10 mouse cellular contexts compared by ENCODE assay signal in genomic region chr19:47121054-47121453, GRCm38 (mm10). TPM values are rescaled to one million over a fixed set of nuclear protein-coding genes. Genes with fewer than 3 reads are reported as not detected.
DNase-seq lines count a peak whose midpoint lies in the region; ATAC-seq and TF ChIP-seq lines count a peak whose summit lies in the region.
"Had no signal": no experiment of that assay in that cellular context is flagged by ENCODE, and none has a peak within 500 bp of the region (broad histone marks: within the 10 kb centered on the region; RNA-seq: fewer than 3 reads in every experiment).

No protein-coding gene starts in this region.

- 45% methylated on average over 4 of the region's 4 CpGs for WGBS in heart, adult 2 months
- 38% methylated on average over 4 of the region's 4 CpGs for WGBS in thymus, adult 2 months
- WGBS in stomach, postnatal 0 days, result 39% methylated on average over 4 of the region's 4 CpGs
- WGBS in heart, embryonic 10.5 days, result 44% methylated on average over 4 of the region's 4 CpGs

- H3K9ac ChIP-seq in heart, adult 2 months (ENCODE audit: low read depth, low read length), result no peak overlapping the region
- H3K9ac ChIP-seq in stomach, postnatal 0 days (ENCODE audit: low read length), result no peak overlapping the region

- no peak overlapping the region for H3K4me3 ChIP-seq in heart, adult 2 months
- no peak overlapping the region for H3K4me3 ChIP-seq in thymus, adult 2 months (ENCODE audit: control insufficient read depth, insufficient read depth, low read length)
- no peak overlapping the region for H3K4me3 ChIP-seq in stomach, postnatal 0 days (ENCODE audit: low read depth, low read length)
- H3K4me3 ChIP-seq in heart, embryonic 10.5 days, result no peak overlapping the region

- H3K4me2 ChIP-seq in stomach, postnatal 0 days (replicated peaks; ENCODE audit: low read depth), result no peak overlapping the region

- no peak for TF ChIP-seq EP300 in heart, adult 2 months (IDR thresholded peaks at IDR 0.05; ENCODE audit: insufficient read depth, low read depth, low read length)
- TF ChIP-seq EP300 in stomach, postnatal 0 days (optimal IDR thresholded peaks at IDR 0.05), result no peak

- no peak for TF ChIP-seq POLR2A in heart, adult 2 months (IDR thresholded peaks at IDR 0.05; ENCODE audit: insufficient read depth, low read depth, low read length)
- TF ChIP-seq POLR2A in thymus, adult 2 months (IDR thresholded peaks at IDR 0.05; ENCODE audit: control insufficient read depth, extremely low read depth, insufficient read depth, low read length, poor library complexity), result no peak

- peak; percentile 78 for ATAC-seq in erythroid progenitor cell, adult 5-6 weeks (replicated peaks; ENCODE audit: low FRiP score, poor library complexity, severe bottlenecking)
- ATAC-seq in stomach, postnatal 0 days (ENCODE audit: low FRiP score, low TSS enrichment), result no peak

- DNase-seq in heart, adult 2 months, result peak in 1 of 2 experiments; percentile 27
- no peak for DNase-seq in heart, postnatal 36 days
- DNase-seq in thymus, adult 2 months, result peak; percentile 24
- no peak for DNase-seq in thymus, postnatal 4 days
- no peak for DNase-seq in stomach, postnatal 0 days (ENCODE audit: low spot score)
- no peak for DNase-seq in heart, embryonic 10.5 days (ENCODE audit: low spot score)
- no peak for DNase-seq in heart, postnatal 4 days

- no peaks in the 10 kb centered on the region for H3K9me3 ChIP-seq in stomach, postnatal 0 days (ENCODE audit: control insufficient read depth, low read length)
- H3K9me3 ChIP-seq in heart, embryonic 10.5 days, result no peaks in the 10 kb centered on the region

- no peaks in the 10 kb centered on the region for H3K79me2 ChIP-seq in heart, adult 2 months (replicated peaks; ENCODE audit: control insufficient read depth, insufficient read depth, low read length)

- no peaks in the 10 kb centered on the region for H3K27me3 ChIP-seq in heart, adult 2 months (ENCODE audit: control insufficient read depth, insufficient read depth, low read length)
- no peaks in the 10 kb centered on the region for H3K27me3 ChIP-seq in thymus, adult 2 months (ENCODE audit: control insufficient read depth, insufficient read depth, low read length)
- H3K27me3 ChIP-seq in stomach, postnatal 0 days (ENCODE audit: control insufficient read depth, insufficient read depth, low read length), result no peaks in the 10 kb centered on the region
- no peaks in the 10 kb centered on the region for H3K27me3 ChIP-seq in heart, embryonic 10.5 days (ENCODE audit: insufficient read depth, poor library complexity, severe bottlenecking)

- no peak overlapping the region for H3K27ac ChIP-seq in heart, adult 2 months
- no peak overlapping the region for H3K27ac ChIP-seq in thymus, adult 2 months (ENCODE audit: control insufficient read depth, insufficient read depth, low read length)
- no peak overlapping the region for H3K27ac ChIP-seq in stomach, postnatal 0 days (replicated peaks)
- H3K27ac ChIP-seq in heart, embryonic 10.5 days, result no peak overlapping the region

- TF ChIP-seq CTCF in heart, adult 2 months (IDR thresholded peaks at IDR 0.05), result peak; percentile 86
- TF ChIP-seq CTCF in thymus, adult 2 months (IDR thresholded peaks at IDR 0.05; ENCODE audit: borderline replicate concordance, control insufficient read depth, extremely low read depth, insufficient read depth, low read length, poor library complexity), result no peak
- peak; percentile 93 for TF ChIP-seq CTCF in stomach, postnatal 0 days (IDR thresholded peaks at IDR 0.05; ENCODE audit: low read depth)

- intact Hi-C loops in heart, adult 2 months (cut with DNase I), result loop anchor here (1.0 kb wide), 1 partner anchor 47 kb away; no protein-coding TSS in a partner anchor
- intact Hi-C loops in heart, postnatal 36 days (cut with DNase I), result loop anchor here (1.0 kb wide), 1 partner anchor 47 kb away; no protein-coding TSS in a partner anchor

- H3K4me1 ChIP-seq in heart, adult 2 months (ENCODE audit: control insufficient read depth, insufficient read depth, low read length), result no peaks in the 10 kb centered on the region
- H3K4me1 ChIP-seq in thymus, adult 2 months (replicated peaks; ENCODE audit: control insufficient read depth, insufficient read depth, low read length), result no peaks in the 10 kb centered on the region
- H3K4me1 ChIP-seq in stomach, postnatal 0 days (replicated peaks; ENCODE audit: control insufficient read depth, insufficient read depth), result no peaks in the 10 kb centered on the region
- H3K4me1 ChIP-seq in heart, embryonic 10.5 days, result peaks cover 6% of the 10 kb centered on the region; the same call in 1 of the 2 replicates

- no peaks in the 10 kb centered on the region; the same call in 1 of the 2 replicates for H3K36me3 ChIP-seq in heart, adult 2 months (ENCODE audit: control insufficient read depth, insufficient read depth, low read length)
- H3K36me3 ChIP-seq in thymus, adult 2 months (ENCODE audit: control insufficient read depth, insufficient read depth, low read length), result peaks cover 9% of the 10 kb centered on the region
- H3K36me3 ChIP-seq in stomach, postnatal 0 days (ENCODE audit: control insufficient read depth, insufficient read depth, low read length), result peaks cover 21% of the 10 kb centered on the region; the same call in 1 of the 2 replicates
- peaks cover 82% of the 10 kb centered on the region for H3K36me3 ChIP-seq in heart, embryonic 10.5 days

RNA-seq across cellular contexts. Expression of gene Calhm2, which starts 17.0 kb away (rescaled TPM):
- total RNA-seq in heart, adult 2 months (2021), result 1 to 10 TPM; 3.7 to 4.5 TPM
- polyA plus RNA-seq in heart, adult 2 months (2012; rRNA removed), result 7.1 and 7.5 TPM in 2 replicates
- 1 to 10 TPM; 4.0 to 4.6 TPM for total RNA-seq in heart, postnatal 36 days (2021)
- 16.3 and 17.2 TPM in 2 replicates for polyA plus RNA-seq in thymus, adult 2 months (2012; rRNA removed)
- 1.7 and 4.0 TPM in 2 replicates for total RNA-seq in erythroid progenitor cell, adult 5-6 weeks (2015; ENCODE audit: low replicate concordance)
- 0.83 and 1.0 TPM in 2 replicates for total RNA-seq in erythroid progenitor cell, adult 5-6 weeks (2017; ENCODE audit: low replicate concordance)
- 3.9 and 4.3 TPM in 2 replicates for polyA plus RNA-seq in stomach, postnatal 0 days (2015; fragmentation: Nextera tagmentation; extraction: Ambion mirVana)
- 3.8 and 5.5 TPM in 2 replicates for polyA plus RNA-seq in heart, embryonic 10.5 days (2016; fragmentation: Nextera tagmentation; extraction: Ambion mirVana)
- 1 to 10 TPM; 3.4 to 3.5 TPM for total RNA-seq in heart, postnatal 4 days (2021)

RNA-seq across cellular contexts. Expression of gene Calhm1, which starts 23.0 kb away (rescaled TPM):
- total RNA-seq in heart, adult 2 months (2021), result not detected
- polyA plus RNA-seq in heart, adult 2 months (2012; rRNA removed), result not detected in 2 replicates
- total RNA-seq in heart, postnatal 36 days (2021), result not detected
- 0.13 TPM in 1 of 2 replicates, not detected in the other for polyA plus RNA-seq in thymus, adult 2 months (2012; rRNA removed)
- not detected in 2 replicates for total RNA-seq in erythroid progenitor cell, adult 5-6 weeks (2015; ENCODE audit: low replicate concordance)
- not detected in 2 replicates for total RNA-seq in erythroid progenitor cell, adult 5-6 weeks (2017; ENCODE audit: low replicate concordance)
- not detected in 2 replicates for polyA plus RNA-seq in stomach, postnatal 0 days (2015; fragmentation: Nextera tagmentation; extraction: Ambion mirVana)
- not detected in 2 replicates for polyA plus RNA-seq in heart, embryonic 10.5 days (2016; fragmentation: Nextera tagmentation; extraction: Ambion mirVana)
- total RNA-seq in heart, postnatal 4 days (2021), result not detected
- polyA plus RNA-seq: large intestine, adult 2 months; neural tube, embryonic 11.5 days had no signal

RNA-seq across cellular contexts. Expression of gene Pdcd11, which starts 30.5 kb away (rescaled TPM):
- total RNA-seq in heart, adult 2 months (2021), result 10 to 100 TPM; 11.8 to 12.4 TPM
- 5.5 and 7.7 TPM in 2 replicates for polyA plus RNA-seq in heart, adult 2 months (2012; rRNA removed)
- 10 to 100 TPM; 10.3 to 10.8 TPM for total RNA-seq in heart, postnatal 36 days (2021)
- 11.5 and 13.2 TPM in 2 replicates for polyA plus RNA-seq in thymus, adult 2 months (2012; rRNA removed)
- total RNA-seq in erythroid progenitor cell, adult 5-6 weeks (2015; ENCODE audit: low replicate concordance), result 1.4 and 3.4 TPM in 2 replicates
- total RNA-seq in erythroid progenitor cell, adult 5-6 weeks (2017; ENCODE audit: low replicate concordance), result 1.8 and 5.0 TPM in 2 replicates
- 4.2 TPM in 2 replicates for polyA plus RNA-seq in stomach, postnatal 0 days (2015; fragmentation: Nextera tagmentation; extraction: Ambion mirVana)
- 9.1 and 10.2 TPM in 2 replicates for polyA plus RNA-seq in heart, embryonic 10.5 days (2016; fragmentation: Nextera tagmentation; extraction: Ambion mirVana)
- total RNA-seq in heart, postnatal 4 days (2021), result 10 to 100 TPM; 15.4 to 15.5 TPM

RNA-seq across cellular contexts. Expression of gene Usmg5, which starts 30.6 kb away (rescaled TPM):
- total RNA-seq in heart, adult 2 months (2021), result 1,000 to 10,000 TPM; 2,026 to 2,490 TPM
- 762 and 1,154 TPM in 2 replicates for polyA plus RNA-seq in heart, adult 2 months (2012; rRNA removed)
- 1,000 to 10,000 TPM; 2,349 to 2,453 TPM for total RNA-seq in heart, postnatal 36 days (2021)
- 75.6 and 114 TPM in 2 replicates for polyA plus RNA-seq in thymus, adult 2 months (2012; rRNA removed)
- total RNA-seq in erythroid progenitor cell, adult 5-6 weeks (2015; ENCODE audit: low replicate concordance), result 215 and 274 TPM in 2 replicates
- total RNA-seq in erythroid progenitor cell, adult 5-6 weeks (2017; ENCODE audit: low replicate concordance), result 74.4 and 133 TPM in 2 replicates
- polyA plus RNA-seq in stomach, postnatal 0 days (2015; fragmentation: Nextera tagmentation; extraction: Ambion mirVana), result 1,643 and 1,847 TPM in 2 replicates
- polyA plus RNA-seq in heart, embryonic 10.5 days (2016; fragmentation: Nextera tagmentation; extraction: Ambion mirVana), result 1,489 and 2,027 TPM in 2 replicates
- total RNA-seq in heart, postnatal 4 days (2021), result 1,000 to 10,000 TPM; 1,795 to 1,908 TPM

RNA-seq across cellular contexts. Expression of gene Calhm3, which starts 36.5 kb away (rescaled TPM):
- total RNA-seq in heart, adult 2 months (2021), result not detected
- not detected in 2 replicates for polyA plus RNA-seq in heart, adult 2 months (2012; rRNA removed)
- not detected for total RNA-seq in heart, postnatal 36 days (2021)
- 0.45 and 1.1 TPM in 2 replicates for polyA plus RNA-seq in thymus, adult 2 months (2012; rRNA removed)
- total RNA-seq in erythroid progenitor cell, adult 5-6 weeks (2015; ENCODE audit: low replicate concordance), result not detected in 2 replicates
- total RNA-seq in erythroid progenitor cell, adult 5-6 weeks (2017; ENCODE audit: low replicate concordance), result not detected in 2 replicates
- polyA plus RNA-seq in stomach, postnatal 0 days (2015; fragmentation: Nextera tagmentation; extraction: Ambion mirVana), result not detected in 2 replicates
- not detected in 2 replicates for polyA plus RNA-seq in heart, embryonic 10.5 days (2016; fragmentation: Nextera tagmentation; extraction: Ambion mirVana)
- total RNA-seq in heart, postnatal 4 days (2021), result not detected
- polyA plus RNA-seq: large intestine, adult 2 months; neural tube, embryonic 11.5 days had no signal
